Mouse (Mus musculus) right cerebral cortex, postnatal 36 days (tissue): Measurements from ENCODE around the gene Man2a1.
A peak's percentile ranks its signal among the peaks of the same experiment; 100 is the strongest.

Source experiments
- DNase-seq, 2 experiments: peaks; one replicate each; pipeline ENCODE4 v3.0.0; 2022; ENCODE audit warnings: low spot score in 2 of 2, mixed read lengths in 1 of 2

Gene Man2a1

GRCm38 (mm10) chr17:64697277-64697831 lies 96.8 kb downstream of the Man2a1 start:
- no peak for DNase-seq

- DNase-seq: no peak
Observed at GRCm38 (mm10) chr17:64698516-64698915, 98.0 kb downstream of the Man2a1 start.

DNA sequence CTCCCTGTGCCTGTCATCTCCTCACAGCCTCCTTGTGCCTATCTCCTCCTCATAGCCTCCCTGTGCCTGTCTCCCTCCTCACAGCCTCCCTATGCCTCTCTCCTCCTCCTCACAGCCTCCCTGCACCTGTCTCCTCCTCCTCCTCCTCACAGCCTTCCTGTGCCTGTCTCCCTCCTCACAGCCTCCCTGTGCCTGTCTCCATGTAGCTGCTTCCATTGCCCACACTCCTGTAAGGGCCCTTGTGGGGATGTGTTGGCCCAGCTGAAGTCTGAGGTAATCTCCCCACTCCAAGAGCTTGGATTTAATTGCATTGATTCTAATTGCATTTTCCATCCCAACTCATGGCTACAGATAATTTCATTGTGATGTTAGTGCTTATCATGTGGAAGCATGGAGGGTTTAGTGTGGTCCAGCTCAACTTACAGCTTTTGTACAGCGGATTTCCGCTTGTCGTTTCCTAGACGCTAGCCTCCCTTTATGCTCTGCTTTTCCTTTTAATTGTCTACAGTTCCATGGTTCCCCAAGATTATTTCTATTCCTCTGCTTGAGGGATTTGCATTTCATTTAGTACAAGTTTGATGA lies 103.2 kb downstream of the Man2a1 start:
- DNase-seq: no peak

GRCm38 (mm10) chr17:64707529-64707928 lies 107.0 kb downstream of the Man2a1 start:
- DNase-seq: no peak

DNA sequence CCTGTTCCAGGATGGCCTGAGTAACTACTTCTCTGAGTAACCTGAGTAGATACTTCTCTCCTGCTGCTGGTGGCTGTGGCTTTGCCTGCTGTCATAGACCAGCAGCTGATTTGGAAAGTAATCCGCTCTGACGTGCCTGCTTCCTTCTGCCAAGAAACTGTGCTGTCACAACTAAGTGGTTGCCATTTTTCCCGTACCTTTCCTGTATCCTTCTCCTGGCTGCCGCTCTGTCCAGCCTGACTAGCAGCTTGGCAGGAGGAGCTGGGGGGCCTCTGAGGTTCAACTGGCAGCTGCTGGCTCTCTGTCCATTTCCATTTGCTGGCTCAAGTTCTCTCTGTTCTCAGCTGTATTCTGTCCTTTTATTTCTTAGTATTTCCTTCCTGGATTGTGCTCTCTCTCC lies 115.8 kb downstream of the Man2a1 start:
- DNase-seq: no peak

- DNase-seq: no peak
Observed at GRCm38 (mm10) chr17:64719760-64720159, 119.2 kb downstream of the Man2a1 start.

DNA sequence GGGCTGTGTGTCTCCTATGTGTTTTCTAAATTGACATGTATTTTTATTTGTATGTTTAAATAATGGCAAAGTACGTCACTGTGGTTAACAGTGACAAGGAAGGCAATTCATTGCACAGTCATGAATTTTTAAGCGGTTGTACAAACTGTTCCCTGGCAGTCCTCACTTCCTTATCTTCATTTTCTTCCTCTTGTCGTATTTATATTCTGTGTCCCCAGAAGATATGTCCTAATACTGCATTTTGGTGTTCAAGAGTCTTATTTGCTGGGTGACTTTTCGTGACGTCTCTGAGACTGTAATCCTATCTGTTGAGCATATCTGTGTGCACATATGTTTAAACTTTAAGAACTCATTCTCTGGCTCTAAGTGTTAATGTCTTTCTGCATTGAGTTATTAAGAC lies 120.6 kb downstream of the Man2a1 start:
- DNase-seq: no peak

- DNase-seq: no peak
Observed at GRCm38 (mm10) chr17:64723162-64723561, 122.6 kb downstream of the Man2a1 start.

DNA sequence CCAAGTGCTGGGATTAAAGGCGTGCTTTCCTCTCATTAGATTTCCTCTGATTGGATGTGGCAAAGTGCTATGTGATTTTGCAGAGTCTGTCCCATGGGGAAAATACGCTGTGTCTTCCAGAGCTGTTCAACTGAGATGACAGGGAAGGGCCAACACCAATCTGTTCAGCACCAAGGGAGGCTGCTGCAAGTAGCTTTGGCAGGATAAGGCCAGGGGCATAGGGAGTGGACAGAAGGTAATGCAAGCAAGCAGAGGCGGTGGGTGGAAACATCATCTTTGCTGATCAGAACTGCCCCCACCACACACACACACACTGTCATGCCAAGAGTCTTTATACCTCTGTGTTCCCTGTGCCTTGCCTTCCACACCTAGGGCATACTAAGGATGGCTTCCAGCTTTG lies 124.7 kb downstream of the Man2a1 start:
- no peak for DNase-seq

GRCm38 (mm10) chr17:64726032-64726431 lies 125.5 kb downstream of the Man2a1 start:
- no peak for DNase-seq

DNA sequence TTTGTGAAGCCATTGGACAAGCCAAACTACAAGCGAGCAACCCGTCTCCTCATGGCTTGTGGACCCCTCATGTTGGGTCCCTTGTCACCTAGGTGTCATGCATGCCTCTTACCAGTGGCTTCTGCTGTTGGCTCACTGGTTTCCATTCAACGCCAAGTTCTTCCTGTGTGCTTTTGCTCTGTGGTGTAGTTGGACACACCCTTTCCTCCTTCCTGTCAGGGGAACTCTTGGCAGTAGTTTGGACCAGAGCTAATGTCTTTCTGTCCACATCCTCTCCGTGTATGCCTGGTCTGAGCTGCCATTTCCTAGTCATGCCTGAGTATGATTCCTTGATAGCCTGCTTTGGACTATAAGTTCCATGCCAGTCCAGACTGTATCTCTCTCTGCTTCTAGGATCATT lies 135.0 kb downstream of the Man2a1 start:
- DNase-seq: no peak

GRCm38 (mm10) chr17:64737918-64738317 lies 137.4 kb downstream of the Man2a1 start:
- DNase-seq: no peak

DNA sequence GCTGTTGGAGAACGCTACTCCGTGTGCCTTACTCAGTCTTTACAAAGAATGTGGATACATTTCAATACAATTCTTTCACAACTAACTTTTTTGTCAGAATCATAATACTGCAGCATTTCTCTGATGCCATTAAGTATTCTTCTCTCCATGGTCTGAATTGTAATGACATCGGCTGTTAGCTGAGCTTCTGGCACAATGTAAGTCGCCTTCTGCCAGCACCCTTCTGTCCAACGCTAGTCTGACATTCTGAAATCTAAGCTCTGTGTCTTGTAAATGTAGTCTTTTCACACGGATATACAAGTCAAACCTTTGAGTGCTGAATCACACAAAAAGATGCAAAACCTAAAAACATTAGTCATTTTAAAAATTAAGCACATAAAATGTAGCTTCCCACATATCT lies 138.6 kb downstream of the Man2a1 start:
- DNase-seq: no peak

GRCm38 (mm10) chr17:64742715-64743605 lies 142.4 kb downstream of the Man2a1 start:
- no peak for DNase-seq

GRCm38 (mm10) chr17:64743606-64744300 lies 143.2 kb downstream of the Man2a1 start:
- no peak for DNase-seq

- DNase-seq: no peak
Observed at GRCm38 (mm10) chr17:64746637-64747225, 146.2 kb downstream of the Man2a1 start.

DNA sequence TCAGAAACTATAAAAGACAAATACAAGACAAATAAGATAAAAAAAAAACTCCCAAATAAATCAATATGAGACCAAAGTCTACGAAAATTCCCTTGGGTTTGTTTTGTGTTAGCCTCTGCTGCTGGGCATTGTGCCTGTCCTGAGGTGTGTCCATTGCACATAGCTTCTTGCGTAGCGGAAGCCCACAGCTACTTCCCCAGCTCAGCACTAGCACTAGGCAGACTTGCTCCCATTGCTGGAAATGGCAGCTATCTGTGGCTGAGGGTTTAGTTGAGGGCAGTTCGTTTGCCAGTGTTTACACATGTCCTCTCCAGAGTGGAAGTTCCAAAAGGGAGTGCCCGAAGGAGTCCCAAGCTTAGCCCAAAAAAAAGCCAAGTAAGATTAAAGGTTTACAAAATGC lies 146.9 kb downstream of the Man2a1 start:
- no peak for DNase-seq

GRCm38 (mm10) chr17:64748131-64748530 lies 147.6 kb downstream of the Man2a1 start:
- DNase-seq: no peak

DNA sequence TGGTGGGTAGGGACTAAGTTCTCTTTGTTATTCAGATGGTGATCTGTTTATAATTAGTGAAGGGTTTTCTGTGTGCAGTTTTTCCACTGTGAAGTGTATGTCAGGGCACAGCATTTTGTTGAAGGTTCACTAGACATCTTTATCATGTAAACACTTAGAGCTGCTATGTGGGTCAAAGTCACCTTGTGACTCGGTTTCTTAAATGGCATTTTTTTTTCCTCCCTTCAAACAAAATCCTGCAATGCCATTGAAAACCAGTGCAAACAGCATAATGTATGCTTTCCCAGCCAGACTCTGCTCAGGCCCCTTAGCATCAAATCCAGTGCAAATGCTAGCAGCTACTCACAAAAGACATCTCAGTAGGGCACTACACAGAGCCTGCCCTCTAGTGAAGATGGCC lies 148.6 kb downstream of the Man2a1 start:
- DNase-seq: no peak

GRCm38 (mm10) chr17:64751249-64751648 lies 150.7 kb downstream of the Man2a1 start:
- DNase-seq: no peak

GRCm38 (mm10) chr17:64752126-64753019 lies 151.8 kb downstream of the Man2a1 start:
- DNase-seq: peak in 1 of 2 experiments; percentile 30
